Mouse (Mus musculus) midbrain, embryonic 11.5 days (tissue): Measurements from ENCODE around the gene Gfra1. TPM values are rescaled to one million over a fixed set of nuclear protein-coding genes. Genes with fewer than 3 reads are reported as not detected.

Experiments
- ATAC-seq: fragments of 200-750 bp; cut with Nextera tagmentation; 2 replicates; pipeline ENCODE4 v1.8.0; 2017; ENCODE audit warnings: moderate TSS enrichment, moderate library complexity; ENCODE audit not compliant: low FRiP score
- DNase-seq: peaks from one replicate; pipeline ENCODE4 v3.0.0; 2015; ENCODE audit warnings: low spot score; ENCODE audit errors: missing footprints
- H3K27ac ChIP-seq: fragments of 300-500 bp; sonication (generic); 2 replicates; pipeline ENCODE4 v1.5.1; 2014; ENCODE audit warnings: low read depth, low read length
- H3K27me3 ChIP-seq: fragments of 300-500 bp; sonication (generic); 2 replicates; pipeline ENCODE4 v1.6.1; 2014; ENCODE audit warnings: mild to moderate bottlenecking, low read length, moderate library complexity, mixed read lengths; ENCODE audit not compliant: control insufficient read depth, insufficient read depth
- H3K36me3 ChIP-seq: fragments of 300-500 bp; sonication (generic); 2 replicates; pipeline ENCODE4 v1.6.1; 2014; ENCODE audit warnings: mild to moderate bottlenecking, low read length, moderate library complexity, mixed read lengths; ENCODE audit not compliant: control insufficient read depth, insufficient read depth
- H3K4me1 ChIP-seq: fragments of 300-500 bp; sonication (generic); 2 replicates; pipeline ENCODE4 v1.6.1; 2014; ENCODE audit warnings: low read length; ENCODE audit not compliant: control insufficient read depth, insufficient read depth
- H3K4me2 ChIP-seq: fragments of 300-500 bp; sonication (generic); 2 replicates; pipeline ENCODE4 v1.6.1; 2014; ENCODE audit warnings: mild to moderate bottlenecking, moderate library complexity
- H3K4me3 ChIP-seq: fragments of 300-500 bp; sonication (generic); 2 replicates; pipeline ENCODE4 v1.5.1; 2014; ENCODE audit warnings: low read depth, low read length
- H3K9ac ChIP-seq: fragments of 300-500 bp; sonication (generic); 2 replicates; pipeline ENCODE4 v1.6.1; 2014; ENCODE audit warnings: low read length
- H3K9me3 ChIP-seq: fragments of 300-500 bp; sonication (generic); 2 replicates; pipeline ENCODE4 v1.6.1; 2016; ENCODE audit warnings: low read length; ENCODE audit not compliant: control insufficient read depth
- WGBS: fragments of 180-500 bp; shearing (Covaris S2); extraction: QIAGEN DNeasy Blood & Tissue Kit; methylation state at CpG from one replicate; pipeline ENCODE4 v1.1.7; 2014; 5-methylcytosine and 5-hydroxymethylcytosine counted together
- polyA plus RNA-seq: library from polyadenylated mRNA; unstranded; fragments of >200 nt; fragmentation: Nextera tagmentation; extraction: Ambion mirVana; gene quantifications from 2 replicates; pipeline ENCODE4 v1.2.1, GENCODE M21; 2014

Gene Gfra1
- polyA plus RNA-seq, 1 experiment from 2014 or later, result 26.7 TPM

DNA sequence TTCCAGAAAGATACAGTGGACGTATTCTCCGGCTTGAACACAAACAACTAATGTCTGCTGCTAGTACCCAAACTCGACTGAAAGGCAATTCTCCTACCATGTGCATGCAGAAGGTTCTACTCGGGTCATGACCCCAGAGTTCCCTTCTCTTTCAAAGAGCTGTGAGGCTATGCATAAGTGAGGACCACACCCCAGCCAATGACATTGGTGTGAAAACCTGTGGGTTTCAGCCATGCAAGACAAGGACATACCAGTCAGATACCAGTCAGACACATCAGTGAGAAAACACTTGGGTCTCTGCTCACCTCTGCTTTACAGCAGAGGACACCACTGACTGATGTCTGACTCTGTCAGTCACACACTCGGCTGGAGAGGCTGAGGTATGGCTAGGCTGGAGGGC is 63.9 kb downstream of the Gfra1 start:
- Histone ChIP-seq H3K27ac (no peak overlapping the region), H3K9me3 (no peaks in the 10 kb centered on the region), H3K36me3 (no peaks in the 10 kb centered on the region), H3K4me2 (no peak overlapping the region), H3K9ac (no peak overlapping the region), H3K4me1 (peaks cover 7% of the 10 kb centered on the region), H3K4me3 (no peak overlapping the region), H3K27me3 (no peaks in the 10 kb centered on the region)
- 83% methylated on average over 5 of the region's 5 CpGs for WGBS
- DNase-seq, result no peak
- ATAC-seq, result no peak

DNA sequence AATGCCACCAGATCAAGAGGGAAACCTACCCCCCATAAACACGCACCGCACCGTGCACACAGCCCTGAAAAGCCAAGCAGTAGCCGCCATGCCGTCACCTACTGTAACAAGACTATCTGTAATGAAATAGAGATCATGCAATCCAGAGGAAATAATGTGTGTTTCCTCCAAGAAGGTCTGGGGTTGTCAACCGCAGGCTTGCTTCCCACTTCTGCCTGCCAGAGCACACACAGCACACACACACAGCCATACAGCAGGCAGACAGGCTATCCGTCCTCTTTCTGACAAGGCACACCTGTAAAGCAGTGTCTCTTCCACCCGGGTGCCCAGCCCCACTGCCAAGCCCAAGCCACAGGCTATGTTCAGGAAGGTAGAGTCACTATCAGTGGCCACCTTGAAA is 66.2 kb downstream of the Gfra1 start:
- Histone ChIP-seq H3K27ac (no peak overlapping the region), H3K4me1 (no peaks in the 10 kb centered on the region; the same call in 1 of the 2 replicates), H3K4me3 (no peak overlapping the region), H3K9me3 (no peaks in the 10 kb centered on the region), H3K4me2 (no peak overlapping the region), H3K27me3 (no peaks in the 10 kb centered on the region), H3K36me3 (no peaks in the 10 kb centered on the region), H3K9ac (no peak overlapping the region)
- no peak for ATAC-seq
- WGBS, result 94% methylated on average over 8 of the region's 8 CpGs
- no peak for DNase-seq

DNA sequence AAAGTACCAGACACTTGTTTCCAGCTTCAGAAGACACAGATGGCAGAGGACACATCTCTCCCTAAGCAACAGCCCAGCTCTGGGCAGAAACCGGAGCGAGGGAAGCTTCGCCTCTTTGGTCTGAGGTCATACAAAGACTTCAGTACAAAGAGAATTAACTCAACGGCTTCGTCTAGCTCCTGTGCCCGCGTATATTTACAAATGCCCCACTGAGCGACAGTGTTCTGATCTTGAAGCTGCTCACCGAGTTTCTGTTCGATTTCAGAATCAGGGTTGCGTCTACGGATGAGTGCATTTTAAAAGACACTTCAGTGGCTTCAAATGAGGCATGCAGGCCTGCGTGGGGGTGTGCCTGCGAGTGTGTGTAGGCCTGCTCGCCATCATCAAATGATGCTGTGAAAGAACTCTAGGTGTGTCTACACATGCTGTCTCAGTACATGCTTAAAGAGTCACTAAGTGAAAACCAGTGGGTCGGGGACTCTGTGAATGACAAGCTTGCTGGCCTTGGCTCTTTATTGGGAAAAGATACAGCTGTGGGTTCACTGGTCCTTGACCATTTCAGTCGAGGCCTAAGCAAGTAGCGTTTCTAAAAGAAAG is 66.8 kb downstream of the Gfra1 start:
- DNase-seq (no peak), ATAC-seq (no peak)
- H3K27me3 ChIP-seq, result no peaks in the 10 kb centered on the region
- H3K4me2 ChIP-seq, result no peak overlapping the region
- H3K27ac ChIP-seq, result no peak overlapping the region
- no peak overlapping the region for H3K4me3 ChIP-seq
- 40% methylated on average over 18 of the region's 18 CpGs for WGBS
- H3K9me3 ChIP-seq, result no peaks in the 10 kb centered on the region
- no peaks in the 10 kb centered on the region for H3K36me3 ChIP-seq
- no peaks in the 10 kb centered on the region; the same call in 1 of the 2 replicates for H3K4me1 ChIP-seq
- no peak overlapping the region for H3K9ac ChIP-seq

DNA sequence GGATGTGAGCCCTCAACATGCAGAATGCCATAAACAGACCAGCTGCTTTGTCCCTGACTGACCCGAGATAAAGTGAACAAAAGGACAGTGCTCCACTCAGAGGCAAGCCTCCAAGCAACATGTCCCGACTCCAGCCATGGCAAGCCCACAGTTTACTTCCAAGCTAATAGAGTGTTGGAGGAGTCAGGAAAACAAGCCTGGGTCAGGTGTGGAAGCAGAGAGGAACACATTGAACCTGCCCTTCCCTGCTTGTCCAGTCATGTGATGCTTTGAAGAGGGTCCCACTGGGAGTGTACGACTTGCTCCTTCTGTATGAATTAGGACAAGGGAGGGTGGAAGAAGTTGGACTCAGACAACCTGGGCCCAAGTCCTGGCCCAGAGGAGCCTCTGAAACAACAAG is 72.4 kb downstream of the Gfra1 start:
- Histone ChIP-seq H3K27ac (no peak overlapping the region), H3K4me2 (no peak overlapping the region), H3K36me3 (no peaks in the 10 kb centered on the region), H3K4me3 (no peak overlapping the region), H3K9me3 (no peaks in the 10 kb centered on the region), H3K9ac (no peak overlapping the region), H3K4me1 (0 out of 2 replicates have a peak, but pooled peaks cover 2% of the 10 kb centered on the region), H3K27me3 (no peaks in the 10 kb centered on the region)
- 68% methylated on average over 3 of the region's 3 CpGs for WGBS
- ATAC-seq (no peak), DNase-seq (peak; percentile 70)

DNA sequence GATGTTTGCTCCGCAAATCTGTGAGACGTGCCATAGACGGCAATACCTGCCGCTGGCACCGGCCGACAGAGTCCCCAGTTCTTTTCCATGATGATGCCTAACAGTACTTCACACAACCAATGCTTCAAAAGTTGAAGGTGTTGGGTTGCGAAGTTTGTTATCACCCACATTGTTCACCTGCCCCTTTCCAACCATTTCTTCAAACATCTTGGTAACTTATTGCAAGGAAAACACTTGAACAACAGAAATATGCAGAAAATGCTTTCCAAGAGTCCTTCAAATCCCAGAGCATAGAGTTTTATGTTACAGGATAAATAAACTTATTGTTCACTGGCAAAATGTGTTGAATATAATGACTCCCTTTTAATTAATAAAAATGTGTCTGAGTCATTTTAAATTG is 73.2 kb downstream of the Gfra1 start:
- no peak for ATAC-seq
- WGBS, result 95% methylated on average over 7 of the region's 7 CpGs
- no peak overlapping the region for H3K4me3 ChIP-seq
- no peaks in the 10 kb centered on the region for H3K9me3 ChIP-seq
- no peak overlapping the region for H3K9ac ChIP-seq
- H3K27me3 ChIP-seq, result no peaks in the 10 kb centered on the region
- no peaks in the 10 kb centered on the region for H3K36me3 ChIP-seq
- peak; percentile 66 for DNase-seq
- no peak overlapping the region for H3K4me2 ChIP-seq
- no peak overlapping the region for H3K27ac ChIP-seq
- H3K4me1 ChIP-seq, result 0 out of 2 replicates have a peak, but pooled peaks cover 2% of the 10 kb centered on the region

DNA sequence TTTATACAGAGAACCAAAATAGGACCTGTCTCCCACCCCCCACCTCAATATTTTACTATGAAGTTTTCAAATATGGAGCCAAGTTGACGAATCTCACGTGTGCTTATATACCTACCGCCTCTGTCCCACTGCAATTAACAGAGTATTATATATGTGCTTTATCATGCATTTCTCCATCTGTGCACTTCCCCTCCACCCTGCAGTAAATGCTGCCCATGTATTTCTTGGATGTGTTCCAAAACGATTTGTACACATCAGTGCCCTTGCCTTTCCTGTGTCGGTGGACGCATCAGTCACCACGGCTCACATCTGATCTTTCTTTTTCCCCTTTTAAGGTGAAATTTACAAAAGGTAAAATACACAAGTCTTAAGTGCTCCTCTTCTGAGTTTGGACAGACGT is 77.7 kb downstream of the Gfra1 start:
- 90% methylated on average over 8 of the region's 8 CpGs for WGBS
- H3K9ac ChIP-seq, result no peak overlapping the region
- no peak overlapping the region for H3K27ac ChIP-seq
- ATAC-seq (no peak), DNase-seq (peak; percentile 45)
- no peaks in the 10 kb centered on the region for H3K9me3 ChIP-seq
- 0 out of 2 replicates have a peak, but pooled peaks cover 2% of the 10 kb centered on the region for H3K4me1 ChIP-seq
- H3K4me2 ChIP-seq, result no peak overlapping the region
- H3K27me3 ChIP-seq, result no peaks in the 10 kb centered on the region
- H3K36me3 ChIP-seq, result no peaks in the 10 kb centered on the region
- no peak overlapping the region for H3K4me3 ChIP-seq

DNA sequence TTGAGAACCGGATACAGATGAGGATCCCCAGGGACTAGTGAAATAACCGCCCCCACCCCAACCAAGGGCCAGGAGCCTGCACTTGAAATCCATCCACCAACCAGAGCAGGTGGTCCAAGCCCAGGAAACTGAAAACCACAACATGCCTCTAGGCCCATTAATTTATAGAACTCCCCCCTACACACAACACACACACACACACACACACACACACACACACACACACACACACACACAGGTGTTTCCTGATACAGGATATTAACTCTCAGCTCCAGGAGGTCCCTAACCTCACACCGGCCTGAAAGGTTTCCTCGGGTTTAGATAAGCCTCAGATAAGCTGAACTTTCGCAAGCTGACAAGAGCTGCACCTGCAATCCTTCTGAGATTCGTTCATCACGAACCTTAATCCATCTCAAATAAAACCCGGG is 79.0 kb downstream of the Gfra1 start:
- Histone ChIP-seq H3K4me2 (no peak overlapping the region), H3K27me3 (no peaks in the 10 kb centered on the region), H3K4me3 (no peak overlapping the region), H3K27ac (no peak overlapping the region), H3K4me1 (0 out of 2 replicates have a peak, but pooled peaks cover 5% of the 10 kb centered on the region), H3K9ac (no peak overlapping the region), H3K9me3 (no peaks in the 10 kb centered on the region), H3K36me3 (no peaks in the 10 kb centered on the region)
- DNase-seq (peak; percentile 56), ATAC-seq (no peak)
- 76% methylated on average over 8 of the region's 8 CpGs for WGBS

DNA sequence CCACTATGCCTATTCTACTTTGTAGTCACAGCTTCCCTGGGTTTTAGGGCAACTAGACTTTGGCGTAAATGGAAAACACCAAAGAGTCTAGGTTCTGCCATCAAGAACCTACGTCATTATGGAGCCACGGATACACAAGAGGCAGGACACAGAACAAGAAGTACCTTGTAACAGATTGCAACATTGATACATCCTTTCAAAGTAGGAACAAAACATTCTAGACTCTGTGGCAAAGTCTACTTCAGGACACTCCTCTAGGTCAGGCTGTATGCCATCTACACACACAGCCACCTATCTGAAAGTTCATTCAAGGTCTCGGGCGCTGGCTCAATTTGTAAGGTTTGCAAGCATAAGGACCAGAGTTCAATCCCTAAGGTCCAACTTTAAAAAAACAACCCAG is 81.1 kb downstream of the Gfra1 start:
- H3K36me3 ChIP-seq, result no peaks in the 10 kb centered on the region
- no peaks in the 10 kb centered on the region for H3K27me3 ChIP-seq
- no peak overlapping the region for H3K9ac ChIP-seq
- 0 out of 2 replicates have a peak, but pooled peaks cover 2% of the 10 kb centered on the region for H3K4me1 ChIP-seq
- H3K4me3 ChIP-seq, result no peak overlapping the region
- DNase-seq (no peak), ATAC-seq (no peak)
- H3K27ac ChIP-seq, result no peak overlapping the region
- WGBS, result 97% methylated on average over 5 of the region's 5 CpGs
- no peaks in the 10 kb centered on the region for H3K9me3 ChIP-seq
- H3K4me2 ChIP-seq, result no peak overlapping the region

DNA sequence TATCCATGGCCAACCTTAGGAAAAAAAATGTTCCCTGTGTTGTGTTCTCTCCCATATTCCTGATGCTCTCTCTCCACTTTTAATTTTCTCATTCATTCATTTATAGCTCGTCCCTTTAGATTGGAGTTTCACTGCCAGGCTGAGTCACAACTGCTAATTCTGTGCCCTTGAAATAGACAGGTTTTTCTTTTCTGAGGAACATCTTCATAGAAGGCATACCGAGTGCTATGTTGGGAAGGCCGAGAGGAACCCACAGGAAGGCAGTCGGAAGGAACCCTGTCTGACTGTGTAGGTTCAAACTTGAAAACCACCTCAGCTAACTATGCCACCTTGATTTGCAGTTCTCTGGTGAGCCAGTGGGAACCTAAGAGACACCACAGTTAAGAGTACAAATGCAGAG is 81.6 kb downstream of the Gfra1 start:
- Histone ChIP-seq H3K9ac (no peak overlapping the region), H3K4me3 (no peak overlapping the region), H3K4me2 (no peak overlapping the region), H3K27ac (no peak overlapping the region), H3K4me1 (0 out of 2 replicates have a peak, but pooled peaks cover 2% of the 10 kb centered on the region), H3K9me3 (no peaks in the 10 kb centered on the region), H3K27me3 (no peaks in the 10 kb centered on the region), H3K36me3 (no peaks in the 10 kb centered on the region)
- ATAC-seq (no peak), DNase-seq (no peak)
- WGBS, result 95% methylated on average over 4 of the region's 4 CpGs
